Mouse (Mus musculus): ENCODE measurements around the gene Rgs10.
"Not testable (repeated sequence)": the region's sequence is repeated elsewhere in the genome, so short reads cannot be mapped to it uniquely, and the experiment has no call there.

Gene Rgs10

GRCm38 (mm10) chr7:128344488-128344887, 74.1 kb downstream of the Rgs10 start:
- DNase-seq (ENCODE audit: low read depth), result no peak

DNA sequence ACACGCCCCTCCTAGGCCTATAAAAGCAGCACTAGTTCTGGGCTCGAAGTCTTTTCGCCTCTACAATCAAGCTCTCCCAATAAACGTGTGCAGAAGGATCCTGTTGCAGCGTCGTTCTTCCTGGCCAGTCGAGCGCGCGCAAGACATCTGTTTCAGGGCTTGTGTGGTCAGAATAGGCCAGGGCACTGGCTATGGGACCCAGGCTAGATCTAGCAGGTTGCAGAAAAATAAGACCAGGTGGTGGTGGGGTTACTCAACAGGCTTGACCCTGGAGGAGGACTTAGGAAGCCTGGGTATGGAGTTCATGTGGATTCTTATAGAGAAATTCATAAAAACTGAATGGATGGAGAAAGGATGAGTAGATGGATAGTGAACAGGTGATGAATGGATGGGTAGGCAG, 75.9 kb downstream of the Rgs10 start:
- DNase-seq (ENCODE audit: low read depth), result not testable (repeated sequence)

GRCm38 (mm10) chr7:128340321-128340720, 78.2 kb downstream of the Rgs10 start:
- not testable (repeated sequence) for DNase-seq (ENCODE audit: low read depth)

- DNase-seq (ENCODE audit: low read depth), result no peak
Observed at GRCm38 (mm10) chr7:128332896-128333295, 85.7 kb downstream of the Rgs10 start.

- no peak for DNase-seq (ENCODE audit: low read depth)
Observed at GRCm38 (mm10) chr7:128330981-128331380, 87.6 kb downstream of the Rgs10 start.

- no peak for DNase-seq (ENCODE audit: low read depth)
Observed at GRCm38 (mm10) chr7:128324977-128325376, 93.6 kb downstream of the Rgs10 start.
